Mouse (Mus musculus) gastrocnemius, postnatal 4 days (tissue): ENCODE data around the gene Dbn1. TPM values are rescaled to one million over a fixed set of nuclear protein-coding genes. Genes with fewer than 3 reads are reported as not detected.
"Not testable (repeated sequence)": the region's sequence is repeated elsewhere in the genome, so short reads cannot be mapped to it uniquely, and the experiment has no call there.

Source experiments
- DNase-seq, 2 experiments: peaks; one replicate each; pipeline ENCODE4 v3.0.0; 2021 to 2022; ENCODE audit warnings: low spot score in 2 of 2, mixed read lengths in 2 of 2
- total RNA-seq, 2 experiments: library from RNA; stranded (reverse); gene quantifications; 2 replicates each; pipeline ENCODE4 v1.2.3; 2021

Dbn1 gene
- total RNA-seq, 2 experiments from 2014 or later = 127 to 147 TPM

GRCm38 (mm10) chr13:55451785-55452549, 35.9 kb downstream of the Dbn1 start:
- DNase-seq = no peak

- no peak for DNase-seq
Observed at GRCm38 (mm10) chr13:55451296-55451695, 36.6 kb downstream of the Dbn1 start.

GRCm38 (mm10) chr13:55450511-55450980, 37.4 kb downstream of the Dbn1 start:
- DNase-seq = peak in 1 of 2 experiments; percentile 70

- DNase-seq = no peak
Observed at GRCm38 (mm10) chr13:55449679-55450441, 38.1 kb downstream of the Dbn1 start.

- DNase-seq = no peak
Observed at GRCm38 (mm10) chr13:55449205-55449604, 38.7 kb downstream of the Dbn1 start.

- no peak for DNase-seq
Observed at GRCm38 (mm10) chr13:55448131-55448530, 39.8 kb downstream of the Dbn1 start.

GRCm38 (mm10) chr13:55447543-55447943, 40.4 kb downstream of the Dbn1 start:
- no peak for DNase-seq

GRCm38 (mm10) chr13:55446483-55447105, 41.3 kb downstream of the Dbn1 start:
- DNase-seq = no peak

GRCm38 (mm10) chr13:55445361-55446091, 42.4 kb downstream of the Dbn1 start:
- DNase-seq = no peak

- DNase-seq = peak; percentile 98 to 100
Observed at GRCm38 (mm10) chr13:55444937-55445315, 43.0 kb downstream of the Dbn1 start, which contains the start of gene Grk6. Grk6 (plus strand) TSS chr13:55445072.

GRCm38 (mm10) chr13:55444286-55444936, 43.5 kb downstream of the Dbn1 start:
- DNase-seq = peak; percentile 62 to 86

GRCm38 (mm10) chr13:55443799-55444285, 44.1 kb downstream of the Dbn1 start:
- no peak for DNase-seq

GRCm38 (mm10) chr13:55437111-55437629, 50.7 kb downstream of the Dbn1 start:
- not testable (repeated sequence) for DNase-seq

- DNase-seq = no peak
Observed at GRCm38 (mm10) chr13:55431889-55432685, 55.8 kb downstream of the Dbn1 start.

- DNase-seq = no peak
Observed at GRCm38 (mm10) chr13:55430566-55430965, 57.3 kb downstream of the Dbn1 start.

GRCm38 (mm10) chr13:55429226-55429888, 58.6 kb downstream of the Dbn1 start:
- no peak for DNase-seq

GRCm38 (mm10) chr13:55426613-55427012, 61.3 kb downstream of the Dbn1 start, which contains the start of gene F12:
F12 (minus strand) TSS chr13:55426793.
- no peak for DNase-seq
